Mouse (Mus musculus) MEL (cell line): ENCODE measurements around the gene Gcnt7.

ENCODE experiments used
- CHD2 ChIP-seq: IDR thresholded peaks from 2 replicates; pipeline ENCODE4 v1.6.1; 2011; ENCODE audit warnings: low read length, improper control_type of control experiment
- CTCF ChIP-seq, 3 experiments: IDR thresholded peaks in 2 of 3; conservative IDR thresholded peaks in 1 of 3; 2 replicates each; pipeline ENCODE4 v1.5.1; 2011 to 2012; ENCODE audit warnings: low read length in 3 of 3, low read depth in 2 of 3, mild to moderate bottlenecking in 2 of 3, improper control_type of control experiment in 1 of 3, inconsistent platforms in 1 of 3, mixed read lengths in 1 of 3, moderate library complexity in 1 of 3; ENCODE audit not compliant: control insufficient read depth in 1 of 3, insufficient read depth in 1 of 3, poor library complexity in 1 of 3, severe bottlenecking in 1 of 3
- EP300 ChIP-seq, 2 experiments: IDR thresholded peaks; 2 replicates each; pipeline ENCODE4 v1.6.1; 2011; ENCODE audit warnings: improper control_type of control experiment in 2 of 2, low read length in 2 of 2, low read depth in 1 of 2, mild to moderate bottlenecking in 1 of 2
- GABPA ChIP-seq: IDR thresholded peaks from 2 replicates; pipeline ENCODE4 v1.6.1; 2012; ENCODE audit warnings: low read depth, mild to moderate bottlenecking, inconsistent platforms, low read length, improper control_type of control experiment, moderate library complexity
- GATA1 ChIP-seq: IDR thresholded peaks from 2 replicates; pipeline ENCODE4 v1.6.1; 2011; ENCODE audit warnings: low read depth, low read length, improper control_type of control experiment
- JUND ChIP-seq: IDR thresholded peaks from 2 replicates; pipeline ENCODE4 v1.6.1; 2011; ENCODE audit warnings: low read depth, mild to moderate bottlenecking, improper control_type of control experiment, low read length
- MXI1 ChIP-seq: IDR thresholded peaks from 2 replicates; pipeline ENCODE4 v1.6.1; 2011; ENCODE audit warnings: mild to moderate bottlenecking, low read depth, low read length, improper control_type of control experiment
- NELFE ChIP-seq: IDR thresholded peaks from 2 replicates; pipeline ENCODE4 v1.6.1; 2011; ENCODE audit warnings: low read depth, low read length, improper control_type of control experiment
- POLR2A ChIP-seq, 2 experiments: IDR thresholded peaks; 2 replicates each; pipeline ENCODE4 v1.6.1; 2011 to 2012; ENCODE audit warnings: low read length in 2 of 2, mild to moderate bottlenecking in 2 of 2, control low read depth in 1 of 2, improper control_type of control experiment in 1 of 2, low read depth in 1 of 2, moderate library complexity in 1 of 2; ENCODE audit not compliant: control insufficient read depth in 1 of 2, insufficient read depth in 1 of 2, poor library complexity in 1 of 2
- SIN3A ChIP-seq: IDR thresholded peaks from 2 replicates; pipeline ENCODE4 v1.6.1; 2012; ENCODE audit warnings: low read length, improper control_type of control experiment, inconsistent platforms
- TAL1 ChIP-seq: IDR thresholded peaks from 2 replicates; pipeline ENCODE4 v1.6.1; 2012; ENCODE audit warnings: mild to moderate bottlenecking, inconsistent platforms, low read length, moderate library complexity, mixed read lengths
- TCF12 ChIP-seq: IDR thresholded peaks from 2 replicates; pipeline ENCODE4 v1.6.1; 2014; ENCODE audit warnings: low read depth, mild to moderate bottlenecking, inconsistent platforms, low read length, improper control_type of control experiment, moderate library complexity
- ZC3H11A ChIP-seq: IDR thresholded peaks from 2 replicates; pipeline ENCODE4 v1.6.1; 2012; ENCODE audit warnings: low read depth, mild to moderate bottlenecking, inconsistent platforms, low read length, improper control_type of control experiment
- ZNF384 ChIP-seq: IDR thresholded peaks from 2 replicates; pipeline ENCODE4 v1.6.1; 2012; ENCODE audit warnings: low read depth, mild to moderate bottlenecking, inconsistent platforms, low read length, improper control_type of control experiment

- TF ChIP-seq POLR2A (IDR thresholded peaks at IDR 0.05; ENCODE audit: control insufficient read depth in 1 of 2, insufficient read depth in 1 of 2, low read depth in 1 of 2, low read length in 2 of 2, poor library complexity in 1 of 2): no peak
- TF ChIP-seq CTCF (IDR thresholded peaks at IDR 0.05 in 2 of 3, conservative IDR thresholded peaks at IDR 0.05 in 1 of 3; ENCODE audit: control insufficient read depth in 1 of 3, insufficient read depth in 1 of 3, low read depth in 2 of 3, low read length in 3 of 3, poor library complexity in 1 of 3, severe bottlenecking in 1 of 3): no peak
- no peak for TF ChIP-seq JUND
- no peak for TF ChIP-seq ZNF384
- no peak for TF ChIP-seq MXI1
- TF ChIP-seq GATA1: no peak
- no peak for TF ChIP-seq GABPA
- TF ChIP-seq CHD2: no peak
- no peak for TF ChIP-seq EP300 (IDR thresholded peaks at IDR 0.05; ENCODE audit: low read depth in 1 of 2, low read length in 2 of 2)
- no peak for TF ChIP-seq ZC3H11A
- no peak for TF ChIP-seq TAL1
- no peak for TF ChIP-seq NELFE
- no peak for TF ChIP-seq TCF12
- TF ChIP-seq SIN3A: no peak
Measured at GRCm38 (mm10) chr2:172458496-172458895, at the start of gene Gcnt7.
